Mouse (Mus musculus) brain, embryonic 14.5 days (tissue): ENCODE results near the gene Tprg. TPM values are rescaled to one million over a fixed set of nuclear protein-coding genes. Genes with fewer than 3 reads are reported as not detected.

Experiments used
- DNase-seq: peaks from one replicate; pipeline ENCODE4 v3.0.0-alpha.2; 2011; ENCODE audit warnings: low read depth
- CTCF ChIP-seq: fragments of 200-500 bp; IDR thresholded peaks from 2 replicates; pipeline ENCODE4 v1.5.1; 2012; ENCODE audit warnings: inconsistent platforms, mild to moderate bottlenecking, moderate library complexity, borderline replicate concordance; ENCODE audit not compliant: insufficient read depth, insufficient read length; ENCODE audit errors: extremely low read depth
- POLR2A ChIP-seq: fragments of 200-500 bp; IDR thresholded peaks from 2 replicates; pipeline ENCODE4 v1.6.1; 2012; ENCODE audit warnings: mild to moderate bottlenecking, inconsistent platforms, borderline replicate concordance; ENCODE audit not compliant: poor library complexity, insufficient read depth, insufficient read length, severe bottlenecking; ENCODE audit errors: extremely low read depth
- polyA plus RNA-seq: library from polyadenylated mRNA; depleted of rRNA; stranded (reverse); fragments of >200 nt; gene quantifications from 2 replicates; pipeline ENCODE4 v1.2.3, GENCODE M21; 2012; rRNA removed

The Tprg gene
- polyA plus RNA-seq: not detected in 2 replicates

GRCm38 (mm10) chr16:25286517-25286916 lies at the start of gene Tprg:
Tprg (plus strand) TSS chr16:25286817.
- no peak for DNase-seq
- TF ChIP-seq CTCF: no peak
- TF ChIP-seq POLR2A: no peak

GRCm38 (mm10) chr16:25238274-25239050 lies 48.2 kb upstream of the Tprg start:
- no peak for DNase-seq

GRCm38 (mm10) chr16:25248889-25249288 lies 37.7 kb upstream of the Tprg start:
- DNase-seq: no peak
- TF ChIP-seq CTCF: no peak
- no peak for TF ChIP-seq POLR2A

More at GRCm38 (mm10) chr16:25238274-25239050, 48.2 kb upstream of the Tprg start:
- no peak for TF ChIP-seq POLR2A
- TF ChIP-seq CTCF: no peak

- DNase-seq: no peak
- TF ChIP-seq POLR2A (no peak), CTCF (no peak)
Measured at GRCm38 (mm10) chr16:25250129-25250749, 36.4 kb upstream of the Tprg start.

- DNase-seq: no peak
- no peak for TF ChIP-seq POLR2A
- no peak for TF ChIP-seq CTCF
Measured at GRCm38 (mm10) chr16:25251080-25251479, 35.5 kb upstream of the Tprg start.

- TF ChIP-seq POLR2A (no peak), CTCF (no peak)
- peak; percentile 39 for DNase-seq
Measured at GRCm38 (mm10) chr16:25254646-25255045, 32.0 kb upstream of the Tprg start.

GRCm38 (mm10) chr16:25255186-25255585 lies 31.4 kb upstream of the Tprg start:
- DNase-seq: no peak

GRCm38 (mm10) chr16:25255603-25256260 lies 30.9 kb upstream of the Tprg start:
- TF ChIP-seq POLR2A: no peak
- no peak for TF ChIP-seq CTCF
- DNase-seq: peak; percentile 93

More at GRCm38 (mm10) chr16:25255186-25255585, 31.4 kb upstream of the Tprg start:
- TF ChIP-seq POLR2A: no peak
- no peak for TF ChIP-seq CTCF

GRCm38 (mm10) chr16:25262306-25262705 lies 24.3 kb upstream of the Tprg start:
- DNase-seq: no peak
- TF ChIP-seq POLR2A: no peak
- no peak for TF ChIP-seq CTCF

- peak; percentile 26 for DNase-seq
- TF ChIP-seq CTCF (no peak), POLR2A (no peak)
Measured at GRCm38 (mm10) chr16:25262965-25263364, 23.7 kb upstream of the Tprg start.

- DNase-seq: peak; percentile 92
- TF ChIP-seq POLR2A (no peak), CTCF (peak; percentile 87; the same call in 1 of the 2 replicates)
Measured at GRCm38 (mm10) chr16:25263520-25264149, 23.0 kb upstream of the Tprg start.
